Mouse (Mus musculus) midbrain, embryonic 10.5 days (tissue): ENCODE results near the gene Pin1rt1. TPM values are rescaled to one million over a fixed set of nuclear protein-coding genes. Genes with fewer than 3 reads are reported as not detected.

Experiments used
- DNase-seq: peaks from one replicate; pipeline ENCODE4 v3.0.0-alpha.2; 2017; ENCODE audit warnings: low spot score
- H3K27ac ChIP-seq: fragments of 300-500 bp; sonication (generic); replicated peaks from 2 replicates; pipeline ENCODE4 v1.5.1; 2016; ENCODE audit warnings: mild to moderate bottlenecking
- H3K27me3 ChIP-seq: fragments of 300-500 bp; sonication (generic); 2 replicates; pipeline ENCODE4 v1.6.1; 2016; ENCODE audit warnings: low read depth, mild to moderate bottlenecking; ENCODE audit not compliant: poor library complexity, severe bottlenecking
- H3K36me3 ChIP-seq: fragments of 300-500 bp; sonication (generic); 2 replicates; pipeline ENCODE4 v1.6.1; 2016; ENCODE audit warnings: mild to moderate bottlenecking, moderate library complexity
- H3K4me1 ChIP-seq: fragments of 300-500 bp; sonication (generic); 2 replicates; pipeline ENCODE4 v1.6.1; 2016
- H3K4me3 ChIP-seq: fragments of 300-500 bp; sonication (generic); 2 replicates; pipeline ENCODE4 v1.5.1; 2016; ENCODE audit warnings: mild to moderate bottlenecking, moderate library complexity
- H3K9me3 ChIP-seq: fragments of 300-500 bp; sonication (generic); replicated peaks from 2 replicates; pipeline ENCODE4 v1.6.1; 2016; ENCODE audit warnings: mild to moderate bottlenecking
- WGBS: fragments of 180-500 bp; shearing (Covaris S2); methylation state at CpG from one replicate; pipeline ENCODE4 v1.1.7; 2016; 5-methylcytosine and 5-hydroxymethylcytosine counted together
- polyA plus RNA-seq: library from polyadenylated mRNA; unstranded; fragments of >200 nt; fragmentation: Nextera tagmentation; extraction: Ambion mirVana; gene quantifications from 2 replicates; pipeline ENCODE4 v1.2.1, GENCODE M21; 2016

Gene Pin1rt1
- polyA plus RNA-seq, 1 experiment from 2014 or later: not detected

GRCm38 (mm10) chr2:104709786-104710337, 6.3 kb downstream of the Pin1rt1 start:
- H3K27me3 ChIP-seq: peaks cover 9% of the 10 kb centered on the region; the same call in 1 of the 2 replicates
- H3K36me3 ChIP-seq: peaks cover 21% of the 10 kb centered on the region
- no peak overlapping the region for H3K4me3 ChIP-seq
- WGBS: 78% methylated on average over 6 of the region's 6 CpGs
- peaks cover 38% of the 10 kb centered on the region for H3K4me1 ChIP-seq
- no peak overlapping the region for H3K27ac ChIP-seq
- H3K9me3 ChIP-seq: no peaks in the 10 kb centered on the region
- no peak for DNase-seq

- Histone ChIP-seq H3K9me3 (no peaks in the 10 kb centered on the region), H3K36me3 (peaks cover 31% of the 10 kb centered on the region), H3K4me1 (no peaks in the 10 kb centered on the region), H3K27me3 (no peaks in the 10 kb centered on the region), H3K4me3 (no peak overlapping the region), H3K27ac (no peak overlapping the region)
- DNase-seq: no peak
- 88% methylated on average over 3 of the region's 3 CpGs for WGBS
Observed at GRCm38 (mm10) chr2:104704355-104704754, 11.8 kb downstream of the Pin1rt1 start.

GRCm38 (mm10) chr2:104703158-104703557, 13.0 kb downstream of the Pin1rt1 start:
- WGBS: 74% methylated on average over 3 of the region's 3 CpGs
- no peaks in the 10 kb centered on the region for H3K27me3 ChIP-seq

GRCm38 (mm10) chr2:104699659-104700058, 16.5 kb downstream of the Pin1rt1 start:
- Histone ChIP-seq H3K4me3 (no peak overlapping the region), H3K27ac (no peak overlapping the region), H3K27me3 (no peaks in the 10 kb centered on the region), H3K4me1 (no peaks in the 10 kb centered on the region), H3K36me3 (peaks cover 30% of the 10 kb centered on the region), H3K9me3 (no peaks in the 10 kb centered on the region)
- WGBS: 92% methylated on average over 11 of the region's 11 CpGs
- DNase-seq: no peak

More at GRCm38 (mm10) chr2:104703158-104703557, 13.0 kb downstream of the Pin1rt1 start:
- Histone ChIP-seq H3K4me1 (no peaks in the 10 kb centered on the region), H3K27ac (no peak overlapping the region), H3K36me3 (peaks cover 36% of the 10 kb centered on the region), H3K4me3 (no peak overlapping the region), H3K9me3 (no peaks in the 10 kb centered on the region)
- no peak for DNase-seq

GRCm38 (mm10) chr2:104692551-104692950, 23.6 kb downstream of the Pin1rt1 start:
- Histone ChIP-seq H3K27me3 (no peaks in the 10 kb centered on the region), H3K4me3 (no peak overlapping the region), H3K27ac (no peak overlapping the region), H3K36me3 (peaks cover 4% of the 10 kb centered on the region), H3K9me3 (no peaks in the 10 kb centered on the region), H3K4me1 (no peaks in the 10 kb centered on the region)
- DNase-seq: no peak
- WGBS: 92% methylated on average over 2 of the region's 2 CpGs

GRCm38 (mm10) chr2:104690720-104691119, 25.5 kb downstream of the Pin1rt1 start:
- Histone ChIP-seq H3K27ac (no peak overlapping the region), H3K4me3 (no peak overlapping the region), H3K4me1 (no peaks in the 10 kb centered on the region), H3K27me3 (no peaks in the 10 kb centered on the region), H3K36me3 (no peaks in the 10 kb centered on the region), H3K9me3 (no peaks in the 10 kb centered on the region)
- DNase-seq: no peak
- 84% methylated on average over 4 of the region's 4 CpGs for WGBS

GRCm38 (mm10) chr2:104688724-104689123, 27.5 kb downstream of the Pin1rt1 start:
- Histone ChIP-seq H3K9me3 (no peaks in the 10 kb centered on the region), H3K27me3 (no peaks in the 10 kb centered on the region), H3K4me1 (0 out of 2 replicates have a peak, but pooled peaks cover 3% of the 10 kb centered on the region), H3K4me3 (no peak overlapping the region), H3K27ac (no peak overlapping the region), H3K36me3 (peaks cover 7% of the 10 kb centered on the region)
- WGBS: 85% methylated on average over 8 of the region's 8 CpGs
- no peak for DNase-seq

- 85% methylated on average over 3 of the region's 3 CpGs for WGBS
- H3K27ac ChIP-seq: no peak overlapping the region
- DNase-seq: no peak
- peaks cover 12% of the 10 kb centered on the region for H3K36me3 ChIP-seq
- no peak overlapping the region for H3K4me3 ChIP-seq
- no peaks in the 10 kb centered on the region for H3K9me3 ChIP-seq
- 0 out of 2 replicates have a peak, but pooled peaks cover 3% of the 10 kb centered on the region for H3K4me1 ChIP-seq
- no peaks in the 10 kb centered on the region for H3K27me3 ChIP-seq
Observed at GRCm38 (mm10) chr2:104688321-104688720, 27.9 kb downstream of the Pin1rt1 start.

GRCm38 (mm10) chr2:104687261-104687660, 28.9 kb downstream of the Pin1rt1 start:
- 74% methylated on average over 3 of the region's 3 CpGs for WGBS
- DNase-seq: no peak
- 0 out of 2 replicates have a peak, but pooled peaks cover 3% of the 10 kb centered on the region for H3K4me1 ChIP-seq

GRCm38 (mm10) chr2:104685418-104685817, 30.8 kb downstream of the Pin1rt1 start:
- WGBS: 15% methylated on average over 13 of the region's 13 CpGs
- peaks cover 36% of the 10 kb centered on the region for H3K36me3 ChIP-seq
- peak; percentile 81 for DNase-seq
- H3K27ac ChIP-seq: no peak overlapping the region
- H3K9me3 ChIP-seq: no peaks in the 10 kb centered on the region
- H3K4me3 ChIP-seq: no peak overlapping the region
- H3K27me3 ChIP-seq: no peaks in the 10 kb centered on the region
- 0 out of 2 replicates have a peak, but pooled peaks cover 3% of the 10 kb centered on the region for H3K4me1 ChIP-seq

More at GRCm38 (mm10) chr2:104687261-104687660, 28.9 kb downstream of the Pin1rt1 start:
- Histone ChIP-seq H3K27ac (no peak overlapping the region), H3K27me3 (no peaks in the 10 kb centered on the region), H3K4me3 (no peak overlapping the region), H3K9me3 (no peaks in the 10 kb centered on the region), H3K36me3 (peaks cover 20% of the 10 kb centered on the region)

- Histone ChIP-seq H3K27ac (no peak overlapping the region), H3K9me3 (no peaks in the 10 kb centered on the region), H3K27me3 (no peaks in the 10 kb centered on the region), H3K36me3 (peaks cover 40% of the 10 kb centered on the region), H3K4me3 (no peak overlapping the region), H3K4me1 (0 out of 2 replicates have a peak, but pooled peaks cover 3% of the 10 kb centered on the region)
- DNase-seq: no peak
- WGBS: 95% methylated on average over 4 of the region's 4 CpGs
Observed at GRCm38 (mm10) chr2:104684771-104685170, 31.4 kb downstream of the Pin1rt1 start.

- no peak overlapping the region for H3K27ac ChIP-seq
- H3K36me3 ChIP-seq: peaks cover 33% of the 10 kb centered on the region
- WGBS: 85% methylated on average over 3 of the region's 3 CpGs
- H3K4me3 ChIP-seq: no peak overlapping the region
- H3K4me1 ChIP-seq: no peaks in the 10 kb centered on the region
- H3K27me3 ChIP-seq: no peaks in the 10 kb centered on the region
- H3K9me3 ChIP-seq: no peaks in the 10 kb centered on the region
- DNase-seq: no peak
Observed at GRCm38 (mm10) chr2:104677326-104677725, 38.9 kb downstream of the Pin1rt1 start.

- Histone ChIP-seq H3K4me3 (no peak overlapping the region), H3K27ac (no peak overlapping the region), H3K36me3 (peaks cover 24% of the 10 kb centered on the region), H3K4me1 (no peaks in the 10 kb centered on the region), H3K27me3 (no peaks in the 10 kb centered on the region), H3K9me3 (no peaks in the 10 kb centered on the region)
- no peak for DNase-seq
Observed at GRCm38 (mm10) chr2:104671724-104672123, 44.5 kb downstream of the Pin1rt1 start.
